In genomic region chr9:64652841-64653361, GRCm38 (mm10) we compare ENCODE assay signal across 23 mouse cellular contexts.
DNase-seq lines count a peak whose midpoint lies in the region; ATAC-seq lines count a peak whose summit lies in the region.
"Had no signal": no experiment of that assay in that cellular context is flagged by ENCODE, and none has a peak within 500 bp of the region (broad histone marks: within the 10 kb centered on the region; RNA-seq: fewer than 3 reads in every experiment).

No protein-coding gene starts in this region.

- no peak overlapping the region for H3K9ac ChIP-seq in intestine, embryonic 16.5 days (ENCODE audit: low read depth, low read length)
- H3K9ac ChIP-seq: heart, embryonic 15.5 days; hindbrain, embryonic 13.5 days had no signal

- peak; percentile 47; the same call in 1 of the 2 replicates for ATAC-seq in intestine, embryonic 16.5 days
- ATAC-seq in CD4-positive, CD25-positive, alpha-beta regulatory T cell, adult 4 months: no peak
- ATAC-seq: activated CD4-positive, CD25-positive, alpha-beta regulatory T cell, adult 4 months; forebrain, embryonic 14.5 days; hindbrain, postnatal 0 days had no signal

- H3K4me3 ChIP-seq in intestine, embryonic 16.5 days (ENCODE audit: low read length): no peak overlapping the region
- H3K4me3 ChIP-seq: embryonic facial prominence, embryonic 10.5 days; forebrain, embryonic 10.5 days; heart, adult 2 months; heart, embryonic 15.5 days; hindbrain, embryonic 13.5 days had no signal

- no peaks in the 10 kb centered on the region for H3K36me3 ChIP-seq in intestine, embryonic 16.5 days (ENCODE audit: control insufficient read depth, insufficient read depth, low read length)
- H3K36me3 ChIP-seq: embryonic facial prominence, embryonic 10.5 days; forebrain, embryonic 10.5 days; G1E; heart, embryonic 15.5 days; hindbrain, embryonic 13.5 days had no signal

- H3K27ac ChIP-seq in intestine, embryonic 16.5 days (ENCODE audit: low read length): no peak overlapping the region
- H3K27ac ChIP-seq: embryonic facial prominence, embryonic 10.5 days; forebrain, embryonic 10.5 days; heart, adult 2 months; heart, embryonic 15.5 days; hindbrain, embryonic 13.5 days; hindbrain, postnatal 0 days had no signal

- H3K4me2 ChIP-seq in intestine, embryonic 16.5 days (ENCODE audit: low read depth, low read length): no peak overlapping the region
- H3K4me2 ChIP-seq: heart, embryonic 11.5 days; heart, embryonic 15.5 days; hindbrain, embryonic 13.5 days had no signal

- 58% methylated on average over 10 of the region's 10 CpGs for WGBS in intestine, embryonic 16.5 days

- no peaks in the 10 kb centered on the region for H3K27me3 ChIP-seq in intestine, embryonic 16.5 days (replicated peaks; ENCODE audit: control insufficient read depth, insufficient read depth, low read length)
- H3K27me3 ChIP-seq: hindbrain, embryonic 13.5 days had no signal

- peak; percentile 32 to 42 for DNase-seq in kidney, adult 8-10 months
- no peak for DNase-seq in kidney, adult 18-20 months
- peak; percentile 63 for DNase-seq in R1 (ENCODE audit: low read depth, low spot score)
- DNase-seq in kidney, postnatal 25 days: peak; percentile 11 to 42
- DNase-seq in spleen, postnatal 4 days (ENCODE audit: low spot score in 2 of 2): no peak
- no peak for DNase-seq in frontal cortex, adult 2 months (ENCODE audit: extremely low spot score in 1 of 2, low spot score in 1 of 2)
- DNase-seq: adrenal gland, postnatal 14 days; cerebellum, adult 18-20 months; cerebellum, postnatal 10 days; gastrocnemius, postnatal 14 days; heart, adult 2 months; heart, postnatal 14 days had no signal

- peaks cover 3% of the 10 kb centered on the region; the same call in 1 of the 2 replicates for H3K4me1 ChIP-seq in intestine, embryonic 16.5 days (ENCODE audit: control insufficient read depth, insufficient read depth, low read length)
- H3K4me1 ChIP-seq: heart, embryonic 15.5 days had no signal

- H3K9me3 ChIP-seq in intestine, embryonic 16.5 days (ENCODE audit: control insufficient read depth, low read length): no peaks in the 10 kb centered on the region
- H3K9me3 ChIP-seq: embryonic facial prominence, embryonic 10.5 days; forebrain, embryonic 10.5 days; G1E; heart, embryonic 15.5 days; hindbrain, embryonic 13.5 days had no signal

Comparison
In these comparisons a context has a peak if more than half of its experiments do, and no peak if none do; other contexts are left out.
1. DNase-seq: peak in kidney, adult 8-10 months (2 of 2), R1 (single experiment) and kidney, postnatal 25 days (2 of 2); none in kidney, adult 18-20 months (single experiment), spleen, postnatal 4 days (0 of 2) and frontal cortex, adult 2 months (0 of 2).